Mouse (Mus musculus) stomach, embryonic 14.5 days (tissue): ENCODE measurements around the gene Dapk2. TPM values are rescaled to one million over a fixed set of nuclear protein-coding genes. Genes with fewer than 3 reads are reported as not detected.

Source experiments
- ATAC-seq: fragments of 200-750 bp; cut with Nextera tagmentation; 2 replicates; pipeline ENCODE4 v1.8.0; 2017; ENCODE audit warnings: low read depth, moderate TSS enrichment; ENCODE audit not compliant: insufficient number of reproducible peaks, insufficient read depth, low FRiP score
- H3K27ac ChIP-seq: fragments of 300-500 bp; sonication (generic); 2 replicates; pipeline ENCODE4 v1.5.1; 2014; ENCODE audit warnings: mild to moderate bottlenecking, low read length, moderate library complexity, mixed read lengths
- H3K27me3 ChIP-seq: fragments of 300-500 bp; sonication (generic); 2 replicates; pipeline ENCODE4 v1.6.1; 2014; ENCODE audit warnings: low read length, control low read depth, mixed read lengths; ENCODE audit not compliant: control insufficient read depth, insufficient read depth
- H3K36me3 ChIP-seq: fragments of 300-500 bp; sonication (generic); 2 replicates; pipeline ENCODE4 v1.6.1; 2014; ENCODE audit warnings: mild to moderate bottlenecking, control low read depth, low read length, moderate library complexity, mixed read lengths; ENCODE audit not compliant: control insufficient read depth, insufficient read depth
- H3K4me1 ChIP-seq: fragments of 300-500 bp; sonication (generic); 2 replicates; pipeline ENCODE4 v1.6.1; 2014; ENCODE audit warnings: low read length, control low read depth, mixed read lengths; ENCODE audit not compliant: control insufficient read depth, insufficient read depth
- H3K4me2 ChIP-seq: fragments of 300-500 bp; sonication (generic); replicated peaks from 2 replicates; pipeline ENCODE4 v1.6.1; 2014; ENCODE audit warnings: low read depth, low read length, control low read depth
- H3K4me3 ChIP-seq: fragments of 300-500 bp; sonication (generic); 2 replicates; pipeline ENCODE4 v1.5.1; 2014; ENCODE audit warnings: low read depth, low read length, control low read depth
- H3K9ac ChIP-seq: fragments of 300-500 bp; sonication (generic); replicated peaks from 2 replicates; pipeline ENCODE4 v1.6.1; 2014; ENCODE audit warnings: low read depth, mild to moderate bottlenecking, control low read depth, low read length, moderate library complexity, mixed read lengths
- H3K9me3 ChIP-seq: fragments of 300-500 bp; sonication (generic); 2 replicates; pipeline ENCODE4 v1.6.1; 2016; ENCODE audit warnings: low read depth, low read length, control low read depth; ENCODE audit not compliant: control insufficient read depth
- WGBS: fragments of 180-500 bp; shearing (Covaris S2); extraction: QIAGEN DNeasy Blood & Tissue Kit; methylation state at CpG from one replicate; pipeline ENCODE4 v1.1.7; 2014; 5-methylcytosine and 5-hydroxymethylcytosine counted together
- polyA plus RNA-seq: library from polyadenylated mRNA; unstranded; fragments of >200 nt; fragmentation: Nextera tagmentation; extraction: Ambion mirVana; gene quantifications from 2 replicates; pipeline ENCODE4 v1.2.1, GENCODE M21; 2014

Dapk2 gene
- polyA plus RNA-seq, 1 experiment from 2014 or later: 7.1 TPM

- H3K36me3 ChIP-seq: no peaks in the 10 kb centered on the region
- H3K27ac ChIP-seq: no peak overlapping the region
- H3K4me3 ChIP-seq: no peak overlapping the region
- H3K9me3 ChIP-seq: no peaks in the 10 kb centered on the region
- no peaks in the 10 kb centered on the region for H3K27me3 ChIP-seq
- no peaks in the 10 kb centered on the region for H3K4me1 ChIP-seq
- 84% methylated on average over 2 of the region's 2 CpGs for WGBS
- no peak overlapping the region for H3K9ac ChIP-seq
- H3K4me2 ChIP-seq: no peak overlapping the region
- ATAC-seq: no peak
Measured at GRCm38 (mm10) chr9:66316603-66317002, 158.6 kb downstream of the Dapk2 start.

Other genes starting within 250 kb of the Dapk2 start
- gene Trip4, start 249.4 kb upstream of the Dapk2 start, polyA plus RNA-seq: 35.1 and 35.7 TPM in 2 replicates
- 23.4 and 25.3 TPM in 2 replicates for gene Csnk1g1, start 249.3 kb upstream of the Dapk2 start, polyA plus RNA-seq
- gene Ppib, start 98.0 kb upstream of the Dapk2 start, polyA plus RNA-seq: 658 and 678 TPM in 2 replicates
- 1.4 TPM in 2 replicates for gene Snx22, start 88.5 kb upstream of the Dapk2 start, polyA plus RNA-seq
- 125 TPM in 2 replicates for gene Snx1, start 31.6 kb upstream of the Dapk2 start, polyA plus RNA-seq
- 150 and 158 TPM in 2 replicates for gene Ciao2a, start 31.6 kb upstream of the Dapk2 start, polyA plus RNA-seq
- 30.7 and 32.5 TPM in 2 replicates for gene Herc1, start 192.2 kb downstream of the Dapk2 start, polyA plus RNA-seq